Mouse (Mus musculus) G1E (cell line): Measurements from ENCODE around the gene H1fnt. TPM values are rescaled to one million over a fixed set of nuclear protein-coding genes. Genes with fewer than 3 reads are reported as not detected.

Experiments
- ATAC-seq: 2 replicates; pipeline ENCODE4 v1.8.0; 2016; ENCODE audit warnings: mild to moderate bottlenecking; ENCODE audit not compliant: insufficient number of reproducible peaks, poor library complexity, low FRiP score, severe bottlenecking; ENCODE audit errors: extremely low read depth
- DNase-seq: peaks from one replicate; pipeline ENCODE4 v3.0.0; 2012; ENCODE audit warnings: low spot score
- H3K27me3 ChIP-seq: 2 replicates; pipeline ENCODE4 v1.6.1; 2012; ENCODE audit warnings: mild to moderate bottlenecking, low read length, inconsistent platforms; ENCODE audit not compliant: insufficient read depth
- H3K36me3 ChIP-seq: replicated peaks from 2 replicates; pipeline ENCODE3; 2012; ENCODE audit warnings: mild to moderate bottlenecking, inconsistent platforms
- H3K4me1 ChIP-seq: 2 replicates; pipeline ENCODE4 v1.6.1; 2012; ENCODE audit warnings: low read depth, low read length, inconsistent platforms, mixed read lengths; ENCODE audit not compliant: insufficient read depth
- H3K4me3 ChIP-seq: 2 replicates; pipeline ENCODE4 v1.5.1; 2012; ENCODE audit warnings: low read depth, mild to moderate bottlenecking, inconsistent platforms, low read length, moderate library complexity, mixed read lengths
- H3K9me3 ChIP-seq: replicated peaks from 2 replicates; pipeline ENCODE4 v1.6.1; 2012; ENCODE audit warnings: inconsistent platforms
- CTCF ChIP-seq: IDR thresholded peaks from 2 replicates; pipeline ENCODE4 v1.5.1; 2012; ENCODE audit warnings: low read depth, low read length, inconsistent platforms, mixed read lengths
- GATA1 ChIP-seq: IDR thresholded peaks from 2 replicates; pipeline ENCODE4 v1.6.1; 2012; ENCODE audit warnings: borderline replicate concordance, low read length, inconsistent platforms, mixed read lengths
- GATA2 ChIP-seq: IDR thresholded peaks from 2 replicates; pipeline ENCODE4 v1.6.1; 2012; ENCODE audit warnings: low read depth, low read length, inconsistent platforms, borderline replicate concordance
- POLR2AphosphoS5 ChIP-seq: IDR thresholded peaks from 2 replicates; pipeline ENCODE4 v1.6.1; 2012; ENCODE audit warnings: low read depth, low read length, inconsistent platforms; ENCODE audit not compliant: insufficient replicate concordance
- TAL1 ChIP-seq: conservative IDR thresholded peaks from 2 replicates; pipeline ENCODE4 v1.6.1; 2012; ENCODE audit warnings: low read depth, low read length, inconsistent platforms, mixed read lengths
- polyA plus RNA-seq: library from polyadenylated mRNA; stranded (reverse); fragments of >175 nt; gene quantifications from 2 replicates; pipeline ENCODE4 v1.2.3, GENCODE M21; 2012
- total RNA-seq, 2 experiments: library from RNA; stranded (forward) in 1 of 2; stranded (reverse) in 1 of 2; fragments of 200-1000 nt in 1 of 2; fragments of >200 nt in 1 of 2; fragmentation: Nextera tagmentation in 1 of 2; gene quantifications; 2 replicates each; pipeline ENCODE4 v1.2.3; 2014 to 2017

Gene H1fnt
- total and polyA plus RNA-seq, 3 experiments = not detected

- Histone ChIP-seq H3K4me1 (no peaks in the 10 kb centered on the region), H3K36me3 (no peaks in the 10 kb centered on the region), H3K27me3 (no peaks in the 10 kb centered on the region; the same call in 1 of the 2 replicates), H3K4me3 (no peak within 1 kb of the TSS), H3K9me3 (peaks cover 2% of the 10 kb centered on the region; the same call in 1 of the 2 replicates)
- DNase-seq (no peak), ATAC-seq (no peak)
- TF ChIP-seq TAL1 = no peak
- TF ChIP-seq GATA1 = no peak
- TF ChIP-seq CTCF = no peak
Observed at GRCm38 (mm10) chr15:98220877-98221276, 36.2 kb downstream of the H1fnt start, which contains the start of the genes Gm44579 and Olfr287. Gene Gm44579, minus strand, starts transcription at chr15:98220977. Gene Olfr287, minus strand, starts transcription at chr15:98221056.

- ATAC-seq (no peak), DNase-seq (no peak)
- Histone ChIP-seq H3K9me3 (no peaks in the 10 kb centered on the region), H3K27me3 (no peaks in the 10 kb centered on the region), H3K4me1 (no peaks in the 10 kb centered on the region), H3K4me3 (no peak overlapping the region), H3K36me3 (no peaks in the 10 kb centered on the region)
- TF ChIP-seq GATA2 (no peak), TAL1 (no peak), POLR2AphosphoS5 (no peak), CTCF (no peak), GATA1 (no peak)
Observed at GRCm38 (mm10) chr15:98214130-98214529, 43.0 kb downstream of the H1fnt start.

- H3K9me3 ChIP-seq = no peaks in the 10 kb centered on the region
- no peak for DNase-seq
- H3K27me3 ChIP-seq = no peaks in the 10 kb centered on the region
- no peaks in the 10 kb centered on the region for H3K36me3 ChIP-seq
- ATAC-seq = no peak
- TF ChIP-seq CTCF = no peak
- TF ChIP-seq GATA2 = no peak
- no peak for TF ChIP-seq POLR2AphosphoS5
- TF ChIP-seq GATA1 = no peak
- TF ChIP-seq TAL1 = no peak
- no peak overlapping the region for H3K4me3 ChIP-seq
- no peaks in the 10 kb centered on the region for H3K4me1 ChIP-seq
Observed at GRCm38 (mm10) chr15:98213336-98213870, 43.7 kb downstream of the H1fnt start.

GRCm38 (mm10) chr15:98209676-98210075 is 47.4 kb downstream of the H1fnt start:
- 0 out of 2 replicates have a peak, but pooled peaks cover under 1% of the 10 kb centered on the region for H3K27me3 ChIP-seq
- H3K9me3 ChIP-seq = no peaks in the 10 kb centered on the region
- no peak for ATAC-seq
- DNase-seq = no peak
- no peaks in the 10 kb centered on the region for H3K4me1 ChIP-seq
- no peaks in the 10 kb centered on the region for H3K36me3 ChIP-seq
- H3K4me3 ChIP-seq = no peak overlapping the region
- TF ChIP-seq GATA2 = no peak
- no peak for TF ChIP-seq GATA1
- no peak for TF ChIP-seq CTCF
- no peak for TF ChIP-seq TAL1
- TF ChIP-seq POLR2AphosphoS5 = no peak

Other genes starting within 250 kb of the H1fnt start
- gene Pfkm, start 164.7 kb downstream of the H1fnt start, total RNA-seq (2014; fragmentation: Nextera tagmentation) = 9.0 and 13.5 TPM in 2 replicates
- gene Pfkm, start 164.7 kb downstream of the H1fnt start, total RNA-seq (2017) = 42.7 and 48.1 TPM in 2 replicates
- gene Pfkm, start 164.7 kb downstream of the H1fnt start, polyA plus RNA-seq = 10.2 and 13.3 TPM in 2 replicates
- gene Senp1, start 163.5 kb downstream of the H1fnt start, total RNA-seq (2014; fragmentation: Nextera tagmentation) = 61.3 and 71.2 TPM in 2 replicates
- gene Senp1, start 163.5 kb downstream of the H1fnt start, total RNA-seq (2017) = 44.4 and 55.5 TPM in 2 replicates
- gene Senp1, start 163.5 kb downstream of the H1fnt start, polyA plus RNA-seq = 17.1 and 18.8 TPM in 2 replicates
- gene Asb8, start 91.7 kb downstream of the H1fnt start, total RNA-seq (2014; fragmentation: Nextera tagmentation) = 30.4 and 32.2 TPM in 2 replicates
- 27.2 and 37.5 TPM in 2 replicates for gene Asb8, start 91.7 kb downstream of the H1fnt start, total RNA-seq (2017)
- gene Asb8, start 91.7 kb downstream of the H1fnt start, polyA plus RNA-seq = 4.2 and 5.1 TPM in 2 replicates
- gene Ccdc184, start 90.1 kb downstream of the H1fnt start, total RNA-seq (2014; fragmentation: Nextera tagmentation) = not detected in 2 replicates
- gene Ccdc184, start 90.1 kb downstream of the H1fnt start, total RNA-seq (2017) = not detected in 2 replicates
- gene Ccdc184, start 90.1 kb downstream of the H1fnt start, polyA plus RNA-seq = not detected in 2 replicates
- not detected in 2 replicates for gene Olfr288, start 61.8 kb downstream of the H1fnt start, total RNA-seq (2014; fragmentation: Nextera tagmentation)
- gene Olfr288, start 61.8 kb downstream of the H1fnt start, total RNA-seq (2017) = not detected in 2 replicates
- not detected in 2 replicates for gene Olfr288, start 61.8 kb downstream of the H1fnt start, polyA plus RNA-seq
- not detected in 2 replicates for gene Gm44579, start 36.3 kb downstream of the H1fnt start, total RNA-seq (2014; fragmentation: Nextera tagmentation)
- gene Gm44579, start 36.3 kb downstream of the H1fnt start, total RNA-seq (2017) = 0.22 TPM in 1 of 2 replicates, not detected in the other
- not detected in 2 replicates for gene Gm44579, start 36.3 kb downstream of the H1fnt start, polyA plus RNA-seq
- gene Olfr287, start 36.2 kb downstream of the H1fnt start, total RNA-seq (2014; fragmentation: Nextera tagmentation) = not detected in 2 replicates
- not detected in 2 replicates for gene Olfr287, start 36.2 kb downstream of the H1fnt start, total RNA-seq (2017)
- not detected in 2 replicates for gene Olfr287, start 36.2 kb downstream of the H1fnt start, polyA plus RNA-seq
- not detected in 2 replicates for gene Olfr286, start 22.8 kb downstream of the H1fnt start, total RNA-seq (2014; fragmentation: Nextera tagmentation)
- gene Olfr286, start 22.8 kb downstream of the H1fnt start, total RNA-seq (2017) = 0.11 and 0.12 TPM in 2 replicates
- not detected in 2 replicates for gene Olfr286, start 22.8 kb downstream of the H1fnt start, polyA plus RNA-seq
- not detected in 2 replicates for gene Zfp641, start 38.9 kb upstream of the H1fnt start, total RNA-seq (2014; fragmentation: Nextera tagmentation)
- gene Zfp641, start 38.9 kb upstream of the H1fnt start, total RNA-seq (2017) = 0.05 TPM in 1 of 2 replicates, not detected in the other
- gene Zfp641, start 38.9 kb upstream of the H1fnt start, polyA plus RNA-seq = not detected in 2 replicates
- gene Olfr285, start 60.1 kb upstream of the H1fnt start, total RNA-seq (2014; fragmentation: Nextera tagmentation) = not detected in 2 replicates
- 0.05 and 0.06 TPM in 2 replicates for gene Olfr285, start 60.1 kb upstream of the H1fnt start, total RNA-seq (2017)
- not detected in 2 replicates for gene Olfr285, start 60.1 kb upstream of the H1fnt start, polyA plus RNA-seq
- gene Olfr284, start 83.7 kb upstream of the H1fnt start, total RNA-seq (2014; fragmentation: Nextera tagmentation) = not detected in 2 replicates
- gene Olfr284, start 83.7 kb upstream of the H1fnt start, total RNA-seq (2017) = not detected in 2 replicates
- gene Olfr284, start 83.7 kb upstream of the H1fnt start, polyA plus RNA-seq = not detected in 2 replicates
- gene Olfr283, start 123.7 kb upstream of the H1fnt start, total RNA-seq (2014; fragmentation: Nextera tagmentation) = not detected in 2 replicates
- not detected in 2 replicates for gene Olfr283, start 123.7 kb upstream of the H1fnt start, total RNA-seq (2017)
- not detected in 2 replicates for gene Olfr283, start 123.7 kb upstream of the H1fnt start, polyA plus RNA-seq
- gene Olfr282, start 173.9 kb upstream of the H1fnt start, total RNA-seq (2014; fragmentation: Nextera tagmentation) = not detected in 2 replicates
- 0.12 TPM in 1 of 2 replicates, not detected in the other for gene Olfr282, start 173.9 kb upstream of the H1fnt start, total RNA-seq (2017)
- gene Olfr282, start 173.9 kb upstream of the H1fnt start, polyA plus RNA-seq = not detected in 2 replicates
- not detected in 2 replicates for gene Olfr281, start 195.3 kb upstream of the H1fnt start, total RNA-seq (2014; fragmentation: Nextera tagmentation)
- 0.11 and 0.17 TPM in 2 replicates for gene Olfr281, start 195.3 kb upstream of the H1fnt start, total RNA-seq (2017)
- not detected in 2 replicates for gene Olfr281, start 195.3 kb upstream of the H1fnt start, polyA plus RNA-seq
- gene OR5BS1P, start 212.6 kb upstream of the H1fnt start, total RNA-seq (2014; fragmentation: Nextera tagmentation) = not detected in 2 replicates
- 0.06 and 0.11 TPM in 2 replicates for gene OR5BS1P, start 212.6 kb upstream of the H1fnt start, total RNA-seq (2017)
- not detected in 2 replicates for gene OR5BS1P, start 212.6 kb upstream of the H1fnt start, polyA plus RNA-seq
- gene Lalba, start 225.4 kb upstream of the H1fnt start, total RNA-seq (2014; fragmentation: Nextera tagmentation) = not detected in 2 replicates
- gene Lalba, start 225.4 kb upstream of the H1fnt start, total RNA-seq (2017) = not detected in 2 replicates
- not detected in 2 replicates for gene Lalba, start 225.4 kb upstream of the H1fnt start, polyA plus RNA-seq
- gene Olfr279, start 235.1 kb upstream of the H1fnt start, total RNA-seq (2014; fragmentation: Nextera tagmentation) = not detected in 2 replicates
- gene Olfr279, start 235.1 kb upstream of the H1fnt start, total RNA-seq (2017) = 0.11 and 0.17 TPM in 2 replicates
- gene Olfr279, start 235.1 kb upstream of the H1fnt start, polyA plus RNA-seq = not detected in 2 replicates